Mouse (Mus musculus) small intestine, adult 2 months (tissue): Measurements from ENCODE around the gene D430041D05Rik. TPM values are rescaled to one million over a fixed set of nuclear protein-coding genes. Genes with fewer than 3 reads are reported as not detected.

Experiments
- H3K27ac ChIP-seq: fragments of 200-500 bp; 2 replicates; pipeline ENCODE4 v1.5.1; 2012; ENCODE audit warnings: low read depth, low read length, control low read depth, inconsistent platforms; ENCODE audit not compliant: insufficient read depth
- H3K27me3 ChIP-seq: fragments of 200-500 bp; 2 replicates; pipeline ENCODE4 v1.6.1; 2012; ENCODE audit warnings: mild to moderate bottlenecking, moderate library complexity, low read length, inconsistent platforms; ENCODE audit not compliant: control insufficient read depth, insufficient read depth
- H3K36me3 ChIP-seq: fragments of 200-500 bp; 2 replicates; pipeline ENCODE4 v1.6.1; 2012; ENCODE audit warnings: mild to moderate bottlenecking, low read length, control low read depth, inconsistent platforms; ENCODE audit not compliant: control insufficient read depth, insufficient read depth
- H3K4me1 ChIP-seq: fragments of 200-500 bp; 2 replicates; pipeline ENCODE4 v1.6.1; 2012; ENCODE audit warnings: low read length, inconsistent platforms, mixed read lengths; ENCODE audit not compliant: control insufficient read depth, insufficient read depth, insufficient read length
- H3K4me3 ChIP-seq: fragments of 200-500 bp; 2 replicates; pipeline ENCODE4 v1.5.1; 2012; ENCODE audit warnings: low read depth, mild to moderate bottlenecking, control low read depth, inconsistent platforms, low read length, moderate library complexity
- CTCF ChIP-seq: fragments of 200-500 bp; IDR thresholded peaks from 2 replicates; pipeline ENCODE4 v1.5.1; 2012; ENCODE audit warnings: low read depth, mild to moderate bottlenecking, control low read depth, inconsistent platforms, low read length, moderate library complexity, mixed read lengths; ENCODE audit not compliant: insufficient replicate concordance, insufficient read length; ENCODE audit errors: extremely low read depth
- POLR2A ChIP-seq: fragments of 200-500 bp; IDR thresholded peaks from 2 replicates; pipeline ENCODE4 v1.6.1; 2012; ENCODE audit warnings: low read depth, mild to moderate bottlenecking, control low read depth, inconsistent platforms, low read length, moderate library complexity
- WGBS: fragments of 180-500 bp; shearing (Covaris S2); methylation state at CpG from one replicate; pipeline ENCODE4 v1.1.7; 2018; 5-methylcytosine and 5-hydroxymethylcytosine counted together
- polyA plus RNA-seq: library from polyadenylated mRNA; depleted of rRNA; stranded (reverse); fragments of >200 nt; gene quantifications from 2 replicates; pipeline ENCODE4 v1.2.3, GENCODE M21; 2012

The D430041D05Rik gene
- polyA plus RNA-seq, 1 experiment, result not detected

- WGBS, result 22% methylated on average over 4 of the region's 4 CpGs
- Histone ChIP-seq H3K4me1 (no peaks in the 10 kb centered on the region), H3K4me3 (no peak overlapping the region), H3K27me3 (no peaks in the 10 kb centered on the region), H3K36me3 (no peaks in the 10 kb centered on the region), H3K27ac (no peak overlapping the region)
- TF ChIP-seq CTCF (no peak), POLR2A (no peak)
Measured at GRCm38 (mm10) chr2:104184296-104184695, 226.5 kb downstream of the D430041D05Rik start.

- H3K27me3 ChIP-seq, result no peaks in the 10 kb centered on the region
- H3K27ac ChIP-seq, result no peak overlapping the region
- TF ChIP-seq CTCF (no peak), POLR2A (no peak)
- H3K4me3 ChIP-seq, result no peak overlapping the region
- H3K4me1 ChIP-seq, result no peaks in the 10 kb centered on the region
- 65% methylated on average over 5 of the region's 5 CpGs for WGBS
- H3K36me3 ChIP-seq, result no peaks in the 10 kb centered on the region
Measured at GRCm38 (mm10) chr2:104183246-104183845, 227.5 kb downstream of the D430041D05Rik start.

- TF ChIP-seq POLR2A, result no peak
- no peak for TF ChIP-seq CTCF
- WGBS, result 74% methylated on average over 8 of the region's 8 CpGs
- Histone ChIP-seq H3K4me3 (no peak overlapping the region), H3K36me3 (no peaks in the 10 kb centered on the region), H3K27me3 (no peaks in the 10 kb centered on the region), H3K4me1 (no peaks in the 10 kb centered on the region), H3K27ac (no peak overlapping the region)
Measured at GRCm38 (mm10) chr2:104179636-104180035, 231.2 kb downstream of the D430041D05Rik start.

- WGBS, result 78% methylated on average over 4 of the region's 4 CpGs
Measured at GRCm38 (mm10) chr2:104178251-104178650, 232.6 kb downstream of the D430041D05Rik start.

GRCm38 (mm10) chr2:104176979-104177704 lies 233.7 kb downstream of the D430041D05Rik start:
- WGBS, result 63% methylated on average over 13 of the region's 13 CpGs

More at GRCm38 (mm10) chr2:104178251-104178650, 232.6 kb downstream of the D430041D05Rik start:
- Histone ChIP-seq H3K4me3 (no peak overlapping the region), H3K4me1 (no peaks in the 10 kb centered on the region), H3K36me3 (no peaks in the 10 kb centered on the region), H3K27me3 (no peaks in the 10 kb centered on the region), H3K27ac (no peak overlapping the region)
- TF ChIP-seq POLR2A (no peak), CTCF (no peak)

GRCm38 (mm10) chr2:104176166-104176978 lies 234.4 kb downstream of the D430041D05Rik start:
- no peaks in the 10 kb centered on the region for H3K27me3 ChIP-seq
- WGBS, result 68% methylated on average over 17 of the region's 17 CpGs
- TF ChIP-seq POLR2A, result no peak
- TF ChIP-seq CTCF, result no peak

More at GRCm38 (mm10) chr2:104176979-104177704, 233.7 kb downstream of the D430041D05Rik start:
- Histone ChIP-seq H3K4me1 (no peaks in the 10 kb centered on the region), H3K36me3 (no peaks in the 10 kb centered on the region), H3K27me3 (no peaks in the 10 kb centered on the region), H3K27ac (no peak overlapping the region), H3K4me3 (no peak overlapping the region)
- TF ChIP-seq POLR2A (no peak), CTCF (no peak)

More at GRCm38 (mm10) chr2:104176166-104176978, 234.4 kb downstream of the D430041D05Rik start:
- H3K27ac ChIP-seq, result no peak overlapping the region
- no peaks in the 10 kb centered on the region for H3K4me1 ChIP-seq
- H3K4me3 ChIP-seq, result no peak overlapping the region
- no peaks in the 10 kb centered on the region for H3K36me3 ChIP-seq
